Mouse (Mus musculus) cerebellum, adult 2 months (tissue): ENCODE measurements around the gene Sh2d1a. TPM values are rescaled to one million over a fixed set of nuclear protein-coding genes. Genes with fewer than 3 reads are reported as not detected.

ENCODE experiments used
- DNase-seq, 2 experiments: peaks; one replicate each; pipeline ENCODE4 v3.0.0; 2021
- H3K27ac ChIP-seq: fragments of 200-500 bp; 2 replicates; pipeline ENCODE4 v1.5.1; 2012; ENCODE audit warnings: low read length, control low read depth, inconsistent platforms; ENCODE audit not compliant: insufficient read depth
- H3K27me3 ChIP-seq: fragments of 200-500 bp; 2 replicates; pipeline ENCODE4 v1.6.1; 2012; ENCODE audit warnings: inconsistent platforms, mild to moderate bottlenecking, low read length, moderate library complexity; ENCODE audit not compliant: control insufficient read depth, insufficient read depth
- H3K4me1 ChIP-seq: fragments of 200-500 bp; 2 replicates; pipeline ENCODE4 v1.6.1; 2011; ENCODE audit warnings: low read length; ENCODE audit not compliant: control insufficient read depth, insufficient read depth
- H3K4me3 ChIP-seq: fragments of 200-500 bp; replicated peaks from 2 replicates; pipeline ENCODE3; 2011; ENCODE audit warnings: mild to moderate bottlenecking, low read depth, low read length, control low read depth; ENCODE audit not compliant: insufficient read depth
- CTCF ChIP-seq: fragments of 200-500 bp; IDR thresholded peaks from 2 replicates; pipeline ENCODE4 v1.5.1; 2011; ENCODE audit warnings: low read depth, mild to moderate bottlenecking, control low read depth, low read length, moderate library complexity, borderline replicate concordance; ENCODE audit not compliant: insufficient read depth
- POLR2A ChIP-seq: fragments of 200-500 bp; IDR thresholded peaks from 2 replicates; pipeline ENCODE4 v1.6.1; 2011; ENCODE audit warnings: low read length, control low read depth, borderline replicate concordance; ENCODE audit not compliant: insufficient read depth
- WGBS: fragments of 180-500 bp; shearing (Covaris S2); methylation state at CpG from one replicate; pipeline ENCODE4 v1.1.7; 2018; 5-methylcytosine and 5-hydroxymethylcytosine counted together
- polyA plus RNA-seq: library from polyadenylated mRNA; depleted of rRNA; stranded (reverse); fragments of >200 nt; gene quantifications from 2 replicates; pipeline ENCODE4 v1.2.3, GENCODE M21; 2012; rRNA removed

Gene Sh2d1a
- polyA plus RNA-seq = 0.07 and 0.25 TPM in 2 replicates

- Histone ChIP-seq H3K4me3 (no peak within 1 kb of the TSS), H3K4me1 (no peaks in the 10 kb centered on the region), H3K27me3 (no peaks in the 10 kb centered on the region), H3K27ac (no peak within 1 kb of the TSS)
- DNase-seq = no peak
- TF ChIP-seq CTCF (no peak), POLR2A (no peak)
- WGBS = 65% methylated on average over 13 of the region's 13 CpGs
Observed at GRCm38 (mm10) chrX:42502291-42503043, at the start of gene Sh2d1a. Gene Sh2d1a (plus strand): TSS chrX:42502453.

GRCm38 (mm10) chrX:42453001-42453400, 49.3 kb upstream of the Sh2d1a start:
- no peak for DNase-seq
- Histone ChIP-seq H3K4me1 (no peaks in the 10 kb centered on the region), H3K4me3 (no peak overlapping the region), H3K27ac (no peak overlapping the region), H3K27me3 (no peaks in the 10 kb centered on the region)
- TF ChIP-seq POLR2A (no peak), CTCF (no peak)
- WGBS = 92% methylated on average over 1 of the region's 1 CpGs

DNA sequence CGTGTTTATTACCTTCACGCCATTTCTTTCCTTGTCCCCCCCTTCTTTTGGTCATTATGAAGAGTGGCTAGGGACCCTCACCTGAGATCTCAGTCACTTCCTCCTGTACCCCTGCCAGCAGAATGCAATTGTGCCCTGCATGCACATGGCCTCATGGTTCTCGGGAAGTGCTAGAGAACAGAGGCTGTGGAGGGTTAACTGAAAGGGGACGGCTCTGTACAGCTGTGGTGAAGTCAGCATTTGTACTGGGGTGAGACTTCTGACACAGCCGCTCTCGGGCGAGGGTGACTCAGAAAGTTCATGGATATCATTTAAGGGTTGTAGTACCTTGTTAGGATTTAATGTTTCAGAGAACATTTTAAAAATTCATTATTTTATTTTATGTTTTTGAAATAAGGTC, 47.7 kb upstream of the Sh2d1a start:
- WGBS = 80% methylated on average over 7 of the region's 7 CpGs
- no peak for DNase-seq
- TF ChIP-seq CTCF = no peak
- TF ChIP-seq POLR2A = no peak
- H3K4me3 ChIP-seq = no peak overlapping the region
- no peaks in the 10 kb centered on the region for H3K27me3 ChIP-seq
- H3K4me1 ChIP-seq = no peaks in the 10 kb centered on the region
- H3K27ac ChIP-seq = no peak overlapping the region

DNA sequence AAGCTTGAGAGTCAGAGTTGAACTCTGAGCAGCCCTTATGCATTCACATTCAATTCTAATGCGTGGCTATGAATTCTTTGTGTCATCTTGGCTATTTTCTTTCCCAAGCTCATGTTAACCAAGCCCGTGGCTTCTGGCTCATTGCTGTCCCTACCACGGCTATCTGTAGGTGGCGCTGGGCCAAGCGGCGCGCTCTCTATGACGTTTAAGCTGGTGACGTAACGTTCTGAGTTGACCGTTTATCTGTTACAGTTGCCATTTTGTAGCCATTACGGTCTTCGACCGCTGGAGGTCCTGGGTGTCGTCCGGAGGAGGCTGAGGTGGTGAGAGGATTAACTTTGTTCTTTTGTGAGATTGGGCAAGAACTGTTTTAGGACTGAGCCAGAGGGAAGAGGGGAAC, 12.8 kb upstream of the Sh2d1a start, which contains the start of gene Tex13c2:
TSS of gene Tex13c2 (plus strand) at position 246 of the 400 bp plus-strand sequence.
- peaks cover 4% of the 10 kb centered on the region; the same call in 1 of the 2 replicates for H3K4me1 ChIP-seq
- TF ChIP-seq CTCF = no peak
- no peak for TF ChIP-seq POLR2A
- WGBS = 94% methylated on average over 16 of the region's 16 CpGs
- H3K4me3 ChIP-seq = no peak within 1 kb of the TSS
- no peak within 1 kb of the TSS for H3K27ac ChIP-seq
- DNase-seq = no peak
- H3K27me3 ChIP-seq = no peaks in the 10 kb centered on the region

- peak; percentile 44 to 49 for DNase-seq
- no peaks in the 10 kb centered on the region for H3K27me3 ChIP-seq
- peaks cover 4% of the 10 kb centered on the region; the same call in 1 of the 2 replicates for H3K4me1 ChIP-seq
- TF ChIP-seq CTCF (no peak), POLR2A (no peak)
- H3K4me3 ChIP-seq = no peak overlapping the region
- H3K27ac ChIP-seq = no peak overlapping the region
- 29% methylated on average over 8 of the region's 8 CpGs for WGBS
Observed at GRCm38 (mm10) chrX:42490336-42490735, 11.9 kb upstream of the Sh2d1a start.

DNA sequence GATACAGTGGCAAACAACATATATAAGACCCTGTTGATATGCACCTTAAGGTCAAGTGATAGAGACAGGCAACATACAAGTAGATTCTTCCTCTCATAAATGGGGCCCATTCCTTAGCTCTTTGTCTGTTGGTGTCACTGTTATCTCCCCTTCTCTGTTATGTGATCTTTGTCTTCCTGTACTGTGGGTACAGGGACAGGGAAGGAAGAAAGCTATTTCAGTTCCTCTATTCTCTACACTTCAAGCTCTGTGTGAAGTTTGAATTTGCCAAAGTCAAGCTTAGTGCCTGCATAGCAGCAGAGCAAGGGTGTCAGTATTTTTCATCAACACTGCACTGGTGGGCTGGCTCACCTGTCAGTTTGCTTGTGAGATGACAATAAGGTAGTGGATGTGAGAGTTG, 1.7 kb upstream of the Sh2d1a start:
- H3K27me3 ChIP-seq = no peaks in the 10 kb centered on the region
- DNase-seq = no peak
- TF ChIP-seq CTCF = no peak
- no peak for TF ChIP-seq POLR2A
- H3K4me1 ChIP-seq = no peaks in the 10 kb centered on the region
- no peak overlapping the region for H3K27ac ChIP-seq
- H3K4me3 ChIP-seq = no peak overlapping the region

- H3K4me1 ChIP-seq = no peaks in the 10 kb centered on the region
- WGBS = 95% methylated on average over 2 of the region's 2 CpGs
- no peak for DNase-seq
Observed at GRCm38 (mm10) chrX:42511105-42511504, 8.9 kb downstream of the Sh2d1a start.

DNA sequence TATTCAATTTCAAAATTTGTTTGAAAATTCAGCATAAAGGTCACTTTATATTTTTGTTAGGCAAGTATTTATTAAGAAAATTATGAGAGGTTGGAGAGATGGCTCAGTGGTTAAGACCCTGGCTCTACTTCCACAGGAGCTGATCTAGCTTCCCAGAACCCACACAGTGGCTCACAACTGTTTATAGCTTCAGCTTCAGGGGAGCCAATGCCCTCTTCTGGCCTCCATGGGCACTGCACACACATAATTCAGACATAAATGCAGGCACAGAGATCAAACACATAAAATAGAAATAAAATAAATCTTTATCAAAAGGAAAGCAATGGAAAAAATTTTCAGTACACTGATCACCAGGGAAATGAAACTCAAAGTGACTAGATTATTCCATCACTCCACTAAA, 10.3 kb downstream of the Sh2d1a start:
- no peaks in the 10 kb centered on the region for H3K27me3 ChIP-seq
- DNase-seq = no peak
- no peak for TF ChIP-seq POLR2A
- no peak for TF ChIP-seq CTCF
- no peak overlapping the region for H3K27ac ChIP-seq
- H3K4me3 ChIP-seq = no peak overlapping the region
- no peaks in the 10 kb centered on the region for H3K4me1 ChIP-seq

More at GRCm38 (mm10) chrX:42511105-42511504, 8.9 kb downstream of the Sh2d1a start:
- no peak for TF ChIP-seq CTCF
- TF ChIP-seq POLR2A = no peak
- H3K4me3 ChIP-seq = no peak overlapping the region
- no peak overlapping the region for H3K27ac ChIP-seq
- H3K27me3 ChIP-seq = no peaks in the 10 kb centered on the region
